Mouse (Mus musculus): Measurements from ENCODE around the gene Gfod1. TPM values are rescaled to one million over a fixed set of nuclear protein-coding genes. Genes with fewer than 3 reads are reported as not detected.

Gfod1 gene
- total RNA-seq, 2 experiments from 2014 or later = 6.1 to 10.9 TPM

- peak; percentile 55 for ATAC-seq (replicated peaks; ENCODE audit: poor library complexity)
Measured at GRCm38 (mm10) chr13:43266333-43266732, 37.6 kb downstream of the Gfod1 start.

GRCm38 (mm10) chr13:43265116-43265515, 38.9 kb downstream of the Gfod1 start:
- no peak for ATAC-seq (replicated peaks; ENCODE audit: poor library complexity)

- no peak for ATAC-seq (replicated peaks; ENCODE audit: poor library complexity)
Measured at GRCm38 (mm10) chr13:43263646-43264045, 40.3 kb downstream of the Gfod1 start.

- ATAC-seq (replicated peaks; ENCODE audit: poor library complexity) = no peak
Measured at GRCm38 (mm10) chr13:43262114-43262739, 41.7 kb downstream of the Gfod1 start.

GRCm38 (mm10) chr13:43261287-43261686, 42.7 kb downstream of the Gfod1 start:
- peak; percentile 93 for ATAC-seq (replicated peaks; ENCODE audit: poor library complexity)

- peak; percentile 65 for ATAC-seq (replicated peaks; ENCODE audit: poor library complexity)
Measured at GRCm38 (mm10) chr13:43260731-43261130, 43.2 kb downstream of the Gfod1 start.

- ATAC-seq (replicated peaks; ENCODE audit: poor library complexity) = no peak
Measured at GRCm38 (mm10) chr13:43256447-43256846, 47.5 kb downstream of the Gfod1 start.

GRCm38 (mm10) chr13:43253526-43253925, 50.4 kb downstream of the Gfod1 start:
- ATAC-seq (replicated peaks; ENCODE audit: poor library complexity) = no peak

GRCm38 (mm10) chr13:43252105-43252790, 51.7 kb downstream of the Gfod1 start:
- ATAC-seq (replicated peaks; ENCODE audit: poor library complexity) = no peak

GRCm38 (mm10) chr13:43251391-43251790, 52.6 kb downstream of the Gfod1 start:
- ATAC-seq (replicated peaks; ENCODE audit: poor library complexity) = no peak

GRCm38 (mm10) chr13:43250653-43251052, 53.3 kb downstream of the Gfod1 start:
- peak; percentile 94 for ATAC-seq (replicated peaks; ENCODE audit: poor library complexity)

- ATAC-seq (replicated peaks; ENCODE audit: poor library complexity) = no peak
Measured at GRCm38 (mm10) chr13:43250106-43250505, 53.9 kb downstream of the Gfod1 start.

GRCm38 (mm10) chr13:43248381-43248780, 55.6 kb downstream of the Gfod1 start:
- ATAC-seq (replicated peaks; ENCODE audit: poor library complexity) = no peak

GRCm38 (mm10) chr13:43246876-43247275, 57.1 kb downstream of the Gfod1 start:
- no peak for ATAC-seq (replicated peaks; ENCODE audit: poor library complexity)

- no peak for ATAC-seq (replicated peaks; ENCODE audit: poor library complexity)
Measured at GRCm38 (mm10) chr13:43243793-43244192, 60.2 kb downstream of the Gfod1 start.

GRCm38 (mm10) chr13:43243240-43243639, 60.7 kb downstream of the Gfod1 start:
- peak; percentile 46 for ATAC-seq (replicated peaks; ENCODE audit: poor library complexity)

GRCm38 (mm10) chr13:43241750-43242149, 62.2 kb downstream of the Gfod1 start:
- ATAC-seq (replicated peaks; ENCODE audit: poor library complexity) = no peak

GRCm38 (mm10) chr13:43241069-43241468, 62.9 kb downstream of the Gfod1 start:
- ATAC-seq (replicated peaks; ENCODE audit: poor library complexity) = peak; percentile 15; the same call in 1 of the 2 replicates

- ATAC-seq (replicated peaks; ENCODE audit: poor library complexity) = peak; percentile 23; the same call in 1 of the 2 replicates
Measured at GRCm38 (mm10) chr13:43239790-43240216, 64.2 kb downstream of the Gfod1 start.

GRCm38 (mm10) chr13:43236630-43237029, 67.3 kb downstream of the Gfod1 start:
- ATAC-seq (replicated peaks; ENCODE audit: poor library complexity) = no peak

GRCm38 (mm10) chr13:43235982-43236381, 68.0 kb downstream of the Gfod1 start:
- ATAC-seq (replicated peaks; ENCODE audit: poor library complexity) = peak; percentile 45

- peak; percentile 71 for ATAC-seq (replicated peaks; ENCODE audit: poor library complexity)
Measured at GRCm38 (mm10) chr13:43235586-43235910, 68.4 kb downstream of the Gfod1 start.

Measured in megakaryocyte progenitor cell, adult 5-6 weeks (primary cell).